Mouse (Mus musculus) liver, embryonic 14.5 days (tissue): Measurements from ENCODE around the gene Rbak. TPM values are rescaled to one million over a fixed set of nuclear protein-coding genes. Genes with fewer than 3 reads are reported as not detected.
"Not testable (repeated sequence)": the region's sequence is repeated elsewhere in the genome, so short reads cannot be mapped to it uniquely, and the experiment has no call there.

Experiments used
- ATAC-seq: fragments of 200-750 bp; cut with Nextera tagmentation; 2 replicates; pipeline ENCODE4 v1.8.0; 2017; ENCODE audit warnings: moderate number of reproducible peaks, mild to moderate bottlenecking, moderate library complexity; ENCODE audit not compliant: insufficient read depth
- DNase-seq, 3 experiments: peaks; one replicate each; pipeline ENCODE4 v3.0.0-alpha.2; 2012 to 2013; ENCODE audit warnings: low read depth in 3 of 3, low spot score in 3 of 3
- H3K27ac ChIP-seq: fragments of 300-500 bp; sonication (generic); 2 replicates; pipeline ENCODE4 v1.5.1; 2014; ENCODE audit warnings: moderate library complexity, mild to moderate bottlenecking, control low read depth, inconsistent platforms
- H3K27me3 ChIP-seq: fragments of 300-500 bp; sonication (generic); 2 replicates; pipeline ENCODE4 v1.6.1; 2014; ENCODE audit warnings: mild to moderate bottlenecking, low read length, moderate library complexity; ENCODE audit not compliant: control insufficient read depth, insufficient read depth
- H3K36me3 ChIP-seq: fragments of 300-500 bp; sonication (generic); replicated peaks from 2 replicates; pipeline ENCODE4 v1.6.1; 2014; ENCODE audit warnings: low read depth; ENCODE audit not compliant: control insufficient read depth, insufficient read depth
- H3K4me1 ChIP-seq, 2 experiments: fragments of 200-500 bp in 1 of 2; fragments of 300-500 bp in 1 of 2; sonication (generic) in 1 of 2; replicated peaks; 2 replicates each; pipeline ENCODE4 v1.6.1; 2012 to 2014; ENCODE audit warnings: antibody characterized with exemption in 1 of 2, inconsistent platforms in 1 of 2, low read length in 1 of 2; ENCODE audit not compliant: control insufficient read depth in 2 of 2, insufficient read depth in 2 of 2
- H3K4me2 ChIP-seq: fragments of 300-500 bp; sonication (generic); 2 replicates; pipeline ENCODE4 v1.6.1; 2014; ENCODE audit warnings: low read depth, mild to moderate bottlenecking, control low read depth, moderate library complexity
- H3K4me3 ChIP-seq, 2 experiments: fragments of 200-500 bp in 1 of 2; fragments of 300-500 bp in 1 of 2; sonication (generic) in 1 of 2; 2 replicates each; pipeline ENCODE4 v1.5.1; 2012 to 2014; ENCODE audit warnings: low read depth in 2 of 2, low read length in 2 of 2, mild to moderate bottlenecking in 2 of 2, control low read depth in 1 of 2, inconsistent platforms in 1 of 2, moderate library complexity in 1 of 2; ENCODE audit not compliant: insufficient read depth in 1 of 2
- H3K9ac ChIP-seq: fragments of 300-500 bp; sonication (generic); replicated peaks from 2 replicates; pipeline ENCODE4 v1.6.1; 2014; ENCODE audit warnings: mild to moderate bottlenecking, control low read depth, moderate library complexity
- H3K9me3 ChIP-seq: fragments of 300-500 bp; sonication (generic); 2 replicates; pipeline ENCODE4 v1.6.1; 2016; ENCODE audit warnings: low read length, mixed read lengths; ENCODE audit not compliant: control insufficient read depth
- CTCF ChIP-seq: IDR thresholded peaks from 2 replicates; pipeline ENCODE4 v1.5.1; 2016; ENCODE audit warnings: antibody characterized with exemption, low read depth, control low read depth
- EP300 ChIP-seq: IDR thresholded peaks from 2 replicates; pipeline ENCODE4 v1.6.1; 2016; ENCODE audit warnings: antibody characterized with exemption, low read depth
- WGBS: fragments of 180-500 bp; shearing (Covaris S2); extraction: QIAGEN DNeasy Blood & Tissue Kit; methylation state at CpG from one replicate; pipeline ENCODE4 v1.1.7; 2014; ENCODE audit not compliant: insufficient replicate concordance; 5-methylcytosine and 5-hydroxymethylcytosine counted together
- polyA plus RNA-seq, 2 experiments: library from polyadenylated mRNA; depleted of rRNA in 1 of 2; stranded (reverse) in 1 of 2; unstranded in 1 of 2; fragments of >200 nt; fragmentation: Nextera tagmentation in 1 of 2; extraction: Ambion mirVana in 1 of 2; gene quantifications; 2 replicates each; pipeline versions ENCODE4 v1.2.1 to v1.2.3; 2012 to 2014

Gene Rbak
- polyA plus RNA-seq, 2 experiments, result 0.62 to 1.8 TPM

DNA sequence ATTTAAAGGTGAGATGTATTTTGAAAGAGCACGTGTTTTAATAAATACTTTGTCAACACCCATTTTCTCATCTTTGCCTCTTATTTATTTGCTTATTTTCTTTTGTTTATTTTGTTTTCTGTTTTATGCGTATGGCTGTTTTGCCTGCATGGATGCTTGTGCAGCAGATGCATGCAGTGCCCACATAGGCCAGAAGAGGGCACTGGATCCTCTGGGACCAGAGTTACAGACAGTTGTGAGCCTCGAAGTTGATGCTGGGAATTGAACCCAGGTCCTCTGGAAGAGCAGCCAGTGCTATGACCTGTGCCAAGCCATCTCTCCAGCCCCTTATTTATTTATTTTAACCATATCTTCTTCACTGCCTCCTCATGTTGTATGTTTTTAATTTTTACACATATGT lies 24.4 kb upstream of the Rbak start:
- Histone ChIP-seq H3K4me3 (no peak overlapping the region), H3K4me2 (no peak overlapping the region), H3K9me3 (no peaks in the 10 kb centered on the region), H3K9ac (no peak overlapping the region), H3K27ac (no peak overlapping the region), H3K27me3 (no peaks in the 10 kb centered on the region), H3K4me1 (no peaks in the 10 kb centered on the region), H3K36me3 (no peaks in the 10 kb centered on the region)
- TF ChIP-seq CTCF (peak; percentile 63), EP300 (no peak)
- WGBS, result 56% methylated on average over 3 of the region's 3 CpGs
- DNase-seq, result no peak
- no peak for ATAC-seq

GRCm38 (mm10) chr5:143196506-143196905 lies 15.9 kb upstream of the Rbak start:
- no peak for ATAC-seq

GRCm38 (mm10) chr5:143195166-143195565 lies 14.6 kb upstream of the Rbak start:
- Histone ChIP-seq H3K9me3 (no peaks in the 10 kb centered on the region), H3K4me2 (no peak overlapping the region), H3K36me3 (no peaks in the 10 kb centered on the region), H3K9ac (no peak overlapping the region), H3K4me1 (no peaks in the 10 kb centered on the region), H3K4me3 (no peak overlapping the region), H3K27ac (no peak overlapping the region), H3K27me3 (no peaks in the 10 kb centered on the region)
- DNase-seq, result no peak
- ATAC-seq, result no peak
- TF ChIP-seq EP300, result no peak
- no peak for TF ChIP-seq CTCF
- 49% methylated on average over 2 of the region's 2 CpGs for WGBS

More at GRCm38 (mm10) chr5:143196506-143196905, 15.9 kb upstream of the Rbak start:
- Histone ChIP-seq H3K4me2 (no peak overlapping the region), H3K9me3 (no peaks in the 10 kb centered on the region), H3K9ac (no peak overlapping the region), H3K27me3 (no peaks in the 10 kb centered on the region), H3K4me1 (no peaks in the 10 kb centered on the region), H3K36me3 (no peaks in the 10 kb centered on the region), H3K4me3 (no peak overlapping the region), H3K27ac (no peak overlapping the region)
- TF ChIP-seq CTCF (no peak), EP300 (no peak)
- DNase-seq, result no peak
- 52% methylated on average over 4 of the region's 4 CpGs for WGBS

- WGBS, result 33% methylated on average over 8 of the region's 8 CpGs
- not testable (repeated sequence) for H3K27me3 ChIP-seq, H3K9me3 ChIP-seq, H3K27ac ChIP-seq, H3K36me3 ChIP-seq, H3K4me3 ChIP-seq, H3K4me1 ChIP-seq, DNase-seq, H3K4me2 ChIP-seq, ATAC-seq, H3K9ac ChIP-seq
These were observed 14.2 kb upstream of the Rbak start for GRCm38 (mm10) chr5:143194747-143195146.

- no peak overlapping the region for H3K9ac ChIP-seq
- H3K4me2 ChIP-seq, result no peak overlapping the region
- WGBS, result 65% methylated on average over 8 of the region's 8 CpGs
- no peak for TF ChIP-seq EP300
- no peak for TF ChIP-seq CTCF
- DNase-seq, result no peak
- no peak overlapping the region for H3K27ac ChIP-seq
- no peaks in the 10 kb centered on the region for H3K9me3 ChIP-seq
- no peaks in the 10 kb centered on the region for H3K27me3 ChIP-seq
- no peak for ATAC-seq
- no peak overlapping the region for H3K4me3 ChIP-seq
- H3K36me3 ChIP-seq, result no peaks in the 10 kb centered on the region
- H3K4me1 ChIP-seq, result no peaks in the 10 kb centered on the region
These were observed 12.2 kb upstream of the Rbak start for GRCm38 (mm10) chr5:143192806-143193205.

- not testable (repeated sequence) for H3K36me3 ChIP-seq, DNase-seq, H3K9me3 ChIP-seq, H3K27me3 ChIP-seq, H3K4me3 ChIP-seq, H3K27ac ChIP-seq, H3K4me2 ChIP-seq, H3K4me1 ChIP-seq, H3K9ac ChIP-seq, ATAC-seq
- WGBS, result no CpG with 5 or more reads among the region's 1 CpGs
These were observed 7.4 kb upstream of the Rbak start for GRCm38 (mm10) chr5:143188014-143188413.
